Mouse (Mus musculus) ovary, postnatal 10 days (tissue): ENCODE results near the gene Tspan10.

ENCODE experiments used
- DNase-seq: peaks from one replicate; pipeline ENCODE4 v3.0.0; 2022; ENCODE audit warnings: low spot score

Tspan10 gene

DNA sequence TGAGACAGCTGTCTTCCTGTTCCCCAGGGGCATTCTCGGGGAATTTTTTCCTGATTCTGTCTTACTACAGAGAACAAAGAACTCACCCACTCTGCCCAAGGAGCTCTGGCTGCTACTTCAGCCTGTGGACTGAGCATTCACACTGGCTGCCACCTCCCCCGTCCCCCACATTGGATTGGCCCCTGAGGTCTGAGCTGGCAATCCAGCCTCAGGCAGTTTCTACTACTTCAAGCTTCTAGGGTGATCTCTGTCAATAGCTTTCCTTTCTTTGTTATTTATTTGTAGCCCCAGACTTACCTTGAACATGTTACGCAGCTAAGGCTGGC lies 50.4 kb downstream of the Tspan10 start:
- DNase-seq, result no peak

DNA sequence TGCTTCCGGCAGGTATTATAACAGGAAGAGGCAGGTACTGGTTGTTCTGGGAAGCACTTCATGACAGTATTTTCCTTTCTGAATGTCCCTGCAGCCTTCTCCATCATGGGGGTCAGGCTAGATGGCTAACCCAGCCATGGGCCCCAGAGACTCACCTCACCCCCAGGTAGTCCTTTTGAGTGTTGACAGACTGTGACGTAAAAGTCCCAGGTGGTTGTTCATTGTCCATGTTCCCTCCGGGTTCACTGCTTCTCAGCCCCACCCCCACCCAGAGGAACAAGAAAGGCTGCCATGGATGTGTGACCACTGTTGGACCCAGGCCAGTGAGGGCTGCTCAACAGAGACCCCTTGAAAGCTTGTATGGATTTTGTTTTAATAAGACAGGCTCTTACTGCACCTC lies 50.9 kb downstream of the Tspan10 start:
- no peak for DNase-seq

DNA sequence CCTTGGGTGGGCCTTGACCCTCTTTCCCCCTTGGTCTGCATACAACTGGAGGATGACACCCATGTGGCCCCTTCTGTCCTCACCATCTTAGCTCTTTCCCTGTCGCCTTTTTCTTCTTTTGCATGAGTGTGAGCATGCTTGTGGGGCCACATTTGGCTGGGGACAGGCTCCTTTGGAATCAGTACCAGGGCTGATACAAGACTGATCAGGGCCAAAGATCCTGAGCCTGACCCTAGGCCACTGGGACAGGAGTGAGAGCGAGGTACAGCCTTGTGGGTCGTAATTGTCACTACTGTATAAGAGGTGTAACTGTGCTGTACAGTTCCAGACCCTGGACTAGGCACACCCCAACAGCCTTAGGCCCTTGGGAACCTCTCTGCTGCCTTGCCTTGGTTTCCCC lies 51.5 kb downstream of the Tspan10 start:
- DNase-seq, result no peak
